Mouse (Mus musculus) megakaryocyte, embryonic 14.5 days (primary cell): ENCODE data around the gene Meaf6.

ENCODE experiments used
- FLI1 ChIP-seq: IDR thresholded peaks from 2 replicates; pipeline ENCODE4 v1.6.1; 2012; ENCODE audit warnings: low read length, inconsistent platforms, mixed read lengths
- GATA1 ChIP-seq: IDR thresholded peaks from 3 replicates; pipeline ENCODE4 v1.6.1; 2012; ENCODE audit warnings: mixed read lengths, low read length, inconsistent platforms, borderline replicate concordance

DNA sequence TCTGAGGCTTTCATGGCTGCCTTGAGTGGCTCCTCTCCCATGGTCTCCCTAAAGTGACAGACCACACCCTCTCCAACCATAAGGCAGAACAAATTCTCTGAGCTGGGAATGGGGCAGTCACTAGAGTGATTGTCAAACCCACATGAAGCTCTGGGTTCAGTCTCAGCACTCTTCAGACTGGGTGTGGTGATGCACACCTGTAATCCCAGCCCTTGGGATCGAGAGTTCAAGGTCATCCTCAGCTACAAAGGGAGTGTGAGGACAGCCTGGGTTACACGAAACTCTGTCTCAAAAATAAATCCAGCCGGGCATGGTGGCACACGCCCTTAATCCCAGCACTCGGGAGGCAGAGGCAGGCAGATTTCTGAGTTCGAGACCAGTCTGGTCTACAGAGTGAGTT lies 67.5 kb downstream of the Meaf6 start:
- TF ChIP-seq FLI1 (no peak), GATA1 (no peak)
